Mouse (Mus musculus) limb, embryonic 15.5 days (tissue): Measurements from ENCODE around the gene Adcy7. TPM values are rescaled to one million over a fixed set of nuclear protein-coding genes. Genes with fewer than 3 reads are reported as not detected.

Source experiments
- ATAC-seq: fragments of 200-750 bp; cut with Nextera tagmentation; 2 replicates; pipeline ENCODE4 v1.8.0; 2017; ENCODE audit warnings: low read depth, moderate TSS enrichment; ENCODE audit not compliant: insufficient number of reproducible peaks, low FRiP score, low TSS enrichment
- H3K27ac ChIP-seq: fragments of 300-500 bp; sonication (generic); 2 replicates; pipeline ENCODE4 v1.5.1; 2015; ENCODE audit warnings: moderate library complexity, mild to moderate bottlenecking, inconsistent platforms
- H3K27me3 ChIP-seq: fragments of 300-500 bp; sonication (generic); 2 replicates; pipeline ENCODE4 v1.6.1; 2015; ENCODE audit warnings: inconsistent platforms
- H3K36me3 ChIP-seq: fragments of 300-500 bp; sonication (generic); 2 replicates; pipeline ENCODE4 v1.6.1; 2015; ENCODE audit warnings: inconsistent platforms
- H3K4me1 ChIP-seq: fragments of 300-500 bp; sonication (generic); 2 replicates; pipeline ENCODE4 v1.6.1; 2015; ENCODE audit warnings: inconsistent platforms
- H3K4me2 ChIP-seq: fragments of 300-500 bp; sonication (generic); 2 replicates; pipeline ENCODE4 v1.6.1; 2015; ENCODE audit warnings: mild to moderate bottlenecking, inconsistent platforms
- H3K4me3 ChIP-seq: fragments of 300-500 bp; sonication (generic); 2 replicates; pipeline ENCODE4 v1.5.1; 2015; ENCODE audit warnings: mild to moderate bottlenecking, inconsistent platforms
- H3K9ac ChIP-seq: fragments of 300-500 bp; sonication (generic); 2 replicates; pipeline ENCODE4 v1.6.1; 2015; ENCODE audit warnings: inconsistent platforms
- H3K9me3 ChIP-seq: fragments of 300-500 bp; sonication (generic); 2 replicates; pipeline ENCODE4 v1.6.1; 2016; ENCODE audit warnings: inconsistent platforms
- WGBS: fragments of 180-500 bp; shearing (Covaris S2); methylation state at CpG from one replicate; pipeline ENCODE4 v1.1.7; 2015; 5-methylcytosine and 5-hydroxymethylcytosine counted together
- polyA plus RNA-seq: library from polyadenylated mRNA; unstranded; fragments of >200 nt; fragmentation: Nextera tagmentation; extraction: Ambion mirVana; gene quantifications from 2 replicates; pipeline ENCODE4 v1.2.1, GENCODE M21; 2015

Gene Adcy7
- polyA plus RNA-seq, 1 experiment from 2014 or later = 7.3 TPM

DNA sequence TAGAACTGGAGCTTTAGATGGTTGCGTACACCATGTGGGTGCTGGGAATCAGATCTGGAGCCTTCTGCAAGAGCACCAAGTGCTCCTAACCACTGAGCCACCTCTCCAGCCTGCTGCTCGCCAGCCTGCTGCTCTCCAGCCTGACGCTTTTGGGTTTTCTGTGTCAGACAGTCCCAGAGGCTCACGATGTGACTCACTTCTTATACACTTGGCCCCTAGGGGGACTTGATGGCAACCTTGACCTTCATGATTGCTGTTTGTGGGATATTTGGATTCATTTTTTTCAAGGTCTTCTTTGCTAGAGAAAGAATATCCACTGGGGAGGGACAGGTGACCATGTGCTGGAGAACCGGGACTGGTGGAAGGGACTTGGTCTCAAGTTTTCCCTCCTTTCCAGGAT lies 49.2 kb downstream of the Adcy7 start:
- ATAC-seq = no peak
- Histone ChIP-seq H3K9ac (no peak overlapping the region), H3K9me3 (no peaks in the 10 kb centered on the region), H3K4me3 (no peak overlapping the region), H3K27ac (no peak overlapping the region), H3K36me3 (peaks cover 18% of the 10 kb centered on the region), H3K4me2 (no peak overlapping the region), H3K4me1 (peaks cover 16% of the 10 kb centered on the region), H3K27me3 (no peaks in the 10 kb centered on the region)
- 88% methylated on average over 5 of the region's 5 CpGs for WGBS

- no peak overlapping the region for H3K9ac ChIP-seq
- H3K4me3 ChIP-seq = no peak overlapping the region
- no peaks in the 10 kb centered on the region for H3K27me3 ChIP-seq
- H3K4me2 ChIP-seq = no peak overlapping the region
- no peak overlapping the region for H3K27ac ChIP-seq
- no peaks in the 10 kb centered on the region for H3K9me3 ChIP-seq
- no peaks in the 10 kb centered on the region for H3K4me1 ChIP-seq
- WGBS = 88% methylated on average over 5 of the region's 5 CpGs
- peaks cover 38% of the 10 kb centered on the region for H3K36me3 ChIP-seq
- no peak for ATAC-seq
Observed at GRCm38 (mm10) chr8:88323523-88323922, 51.3 kb downstream of the Adcy7 start.

DNA sequence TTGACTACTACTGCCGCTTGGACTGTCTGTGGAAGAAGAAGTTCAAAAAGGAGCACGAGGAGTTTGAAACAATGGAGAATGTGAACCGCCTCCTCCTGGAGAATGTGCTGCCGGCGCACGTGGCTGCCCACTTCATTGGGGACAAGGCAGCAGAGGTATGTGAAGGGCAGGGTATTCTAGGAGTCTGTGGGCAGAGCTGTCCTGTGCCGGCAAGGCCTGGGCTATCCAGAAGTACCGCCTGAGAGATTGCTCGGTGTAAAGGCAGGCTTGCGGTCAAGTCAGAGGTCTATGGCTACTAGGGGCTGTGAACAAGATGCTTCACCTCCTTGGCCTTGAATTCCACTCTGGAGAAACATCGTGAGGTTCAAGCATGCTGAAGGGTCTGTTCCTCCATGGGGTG lies 52.6 kb downstream of the Adcy7 start:
- Histone ChIP-seq H3K4me3 (no peak overlapping the region), H3K9me3 (no peaks in the 10 kb centered on the region), H3K27ac (no peak overlapping the region), H3K9ac (no peak overlapping the region), H3K4me2 (no peak overlapping the region), H3K4me1 (no peaks in the 10 kb centered on the region), H3K36me3 (peaks cover 50% of the 10 kb centered on the region), H3K27me3 (no peaks in the 10 kb centered on the region)
- 84% methylated on average over 11 of the region's 11 CpGs for WGBS
- ATAC-seq = no peak

- 33% methylated on average over 5 of the region's 5 CpGs for WGBS
- H3K4me3 ChIP-seq = no peak overlapping the region
- H3K36me3 ChIP-seq = peaks cover 55% of the 10 kb centered on the region
- H3K27me3 ChIP-seq = no peaks in the 10 kb centered on the region
- no peak for ATAC-seq
- H3K9ac ChIP-seq = no peak overlapping the region
- H3K27ac ChIP-seq = no peak overlapping the region
- no peaks in the 10 kb centered on the region for H3K4me1 ChIP-seq
- no peak overlapping the region for H3K4me2 ChIP-seq
- H3K9me3 ChIP-seq = no peaks in the 10 kb centered on the region
Observed at GRCm38 (mm10) chr8:88325251-88325650, 53.0 kb downstream of the Adcy7 start.

- WGBS = 88% methylated on average over 5 of the region's 5 CpGs
- no peak for ATAC-seq
- Histone ChIP-seq H3K4me3 (no peak overlapping the region), H3K4me1 (no peaks in the 10 kb centered on the region), H3K9me3 (no peaks in the 10 kb centered on the region), H3K9ac (no peak overlapping the region), H3K36me3 (peaks cover 58% of the 10 kb centered on the region), H3K4me2 (no peak overlapping the region), H3K27ac (no peak overlapping the region), H3K27me3 (no peaks in the 10 kb centered on the region)
Observed at GRCm38 (mm10) chr8:88325795-88326194, 53.6 kb downstream of the Adcy7 start.

DNA sequence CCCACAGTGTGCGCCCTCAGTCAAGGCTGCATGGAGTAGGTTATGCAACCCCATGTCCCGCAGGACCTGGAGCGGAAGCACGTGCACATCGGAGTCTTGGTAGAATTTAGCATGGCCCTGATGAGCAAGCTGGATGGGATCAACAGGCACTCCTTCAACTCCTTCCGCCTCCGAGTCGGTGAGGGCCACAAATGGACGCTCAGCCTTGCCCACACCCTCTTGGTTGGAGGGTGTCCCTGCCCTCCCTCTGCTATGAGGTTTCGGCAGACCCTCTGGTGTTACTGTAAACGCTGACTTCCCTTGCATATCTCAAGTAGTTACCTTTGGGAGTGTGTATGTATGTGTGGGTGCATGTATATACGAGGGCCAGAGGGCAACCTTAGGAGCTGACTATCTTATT lies 54.1 kb downstream of the Adcy7 start:
- H3K9ac ChIP-seq = no peak overlapping the region
- H3K36me3 ChIP-seq = peaks cover 62% of the 10 kb centered on the region
- no peak for ATAC-seq
- H3K9me3 ChIP-seq = no peaks in the 10 kb centered on the region
- no peak overlapping the region for H3K4me3 ChIP-seq
- H3K4me1 ChIP-seq = no peaks in the 10 kb centered on the region
- 95% methylated on average over 12 of the region's 12 CpGs for WGBS
- H3K4me2 ChIP-seq = no peak overlapping the region
- no peak overlapping the region for H3K27ac ChIP-seq
- H3K27me3 ChIP-seq = no peaks in the 10 kb centered on the region

- H3K4me1 ChIP-seq = no peaks in the 10 kb centered on the region
- H3K27ac ChIP-seq = no peak overlapping the region
- no peak for ATAC-seq
- no peak overlapping the region for H3K4me3 ChIP-seq
- H3K4me2 ChIP-seq = no peak overlapping the region
- H3K36me3 ChIP-seq = peaks cover 83% of the 10 kb centered on the region
- no peak overlapping the region for H3K9ac ChIP-seq
- no peaks in the 10 kb centered on the region for H3K27me3 ChIP-seq
- WGBS = 84% methylated on average over 6 of the region's 6 CpGs
- H3K9me3 ChIP-seq = no peaks in the 10 kb centered on the region
Observed at GRCm38 (mm10) chr8:88328689-88329088, 56.5 kb downstream of the Adcy7 start.

DNA sequence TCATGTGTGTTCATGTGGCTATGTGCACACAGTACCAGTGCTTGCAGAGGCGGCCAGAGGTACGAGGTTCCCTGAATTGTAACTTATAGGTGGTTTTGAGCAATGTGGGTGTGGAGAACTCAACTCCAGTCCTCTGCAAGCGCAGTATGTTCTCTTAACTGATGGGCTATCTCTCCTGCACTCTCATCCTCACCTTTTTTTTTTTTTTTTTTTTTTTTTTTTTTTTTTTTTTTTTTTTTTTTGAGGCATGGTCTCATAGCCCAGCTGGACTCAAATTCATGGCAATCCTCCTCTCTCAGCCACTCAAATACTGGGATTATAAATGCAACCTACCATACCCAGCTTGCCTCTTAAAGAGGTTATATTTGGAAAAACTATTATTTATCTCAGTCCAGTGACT lies 58.6 kb downstream of the Adcy7 start:
- Histone ChIP-seq H3K27me3 (no peaks in the 10 kb centered on the region), H3K9ac (no peak overlapping the region), H3K27ac (no peak overlapping the region), H3K4me1 (no peaks in the 10 kb centered on the region), H3K4me3 (no peak overlapping the region), H3K36me3 (peaks cover 91% of the 10 kb centered on the region), H3K9me3 (no peaks in the 10 kb centered on the region), H3K4me2 (no peak overlapping the region)
- 83% methylated on average over 3 of the region's 3 CpGs for WGBS
- no peak for ATAC-seq

- peaks cover 76% of the 10 kb centered on the region for H3K36me3 ChIP-seq
- H3K9ac ChIP-seq = no peak overlapping the region
- 82% methylated on average over 2 of the region's 2 CpGs for WGBS
- no peaks in the 10 kb centered on the region for H3K4me1 ChIP-seq
- no peaks in the 10 kb centered on the region for H3K27me3 ChIP-seq
- no peaks in the 10 kb centered on the region for H3K9me3 ChIP-seq
- H3K4me3 ChIP-seq = no peak overlapping the region
- no peak overlapping the region for H3K27ac ChIP-seq
- H3K4me2 ChIP-seq = no peak overlapping the region
- no peak for ATAC-seq
Observed at GRCm38 (mm10) chr8:88334384-88334783, 62.2 kb downstream of the Adcy7 start.

DNA sequence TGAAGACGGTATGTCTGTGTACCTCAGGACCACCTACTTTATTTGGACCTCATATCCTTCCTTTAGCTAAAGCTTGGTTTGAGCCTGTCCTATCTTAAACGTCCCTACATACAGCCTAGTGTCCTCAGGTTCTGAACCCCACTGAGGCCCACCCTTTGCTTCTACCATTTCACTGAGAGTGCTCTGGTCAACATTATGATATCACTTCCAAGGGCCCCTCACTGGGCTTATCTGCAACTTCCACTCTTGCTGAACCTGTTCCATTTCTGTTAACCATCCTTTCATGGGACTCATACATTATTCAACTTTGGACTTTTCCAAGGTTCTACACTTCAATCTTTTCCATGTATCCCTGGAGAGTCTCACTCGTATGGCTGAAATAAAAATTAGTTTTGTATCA lies 62.8 kb downstream of the Adcy7 start:
- Histone ChIP-seq H3K4me3 (no peak overlapping the region), H3K4me1 (no peaks in the 10 kb centered on the region), H3K27ac (no peak overlapping the region), H3K9me3 (no peaks in the 10 kb centered on the region), H3K9ac (no peak overlapping the region), H3K36me3 (peaks cover 76% of the 10 kb centered on the region), H3K27me3 (no peaks in the 10 kb centered on the region), H3K4me2 (no peak overlapping the region)
- WGBS = 85% methylated on average over 3 of the region's 3 CpGs
- ATAC-seq = no peak

DNA sequence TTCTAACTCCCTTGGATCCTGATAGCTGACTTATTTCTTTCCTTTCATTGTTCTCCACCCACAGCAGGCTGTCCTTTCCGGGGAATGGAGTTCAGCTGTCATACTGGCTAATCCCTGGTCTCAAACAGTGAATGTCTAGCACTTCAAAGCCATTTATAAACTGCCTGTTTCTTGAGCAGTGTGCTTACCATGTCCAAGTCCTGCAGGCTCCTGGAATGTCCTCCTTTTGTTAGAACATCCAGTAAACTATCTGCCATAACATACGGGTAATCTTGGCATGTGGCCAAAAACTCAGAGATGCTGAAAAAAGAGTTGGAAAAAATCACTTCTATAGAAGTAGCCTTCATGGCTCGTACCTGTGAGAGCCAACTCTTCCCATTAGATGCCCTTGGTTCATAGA lies 67.0 kb downstream of the Adcy7 start:
- WGBS = 53% methylated on average over 3 of the region's 3 CpGs
- peaks cover 73% of the 10 kb centered on the region for H3K36me3 ChIP-seq
- no peaks in the 10 kb centered on the region for H3K4me1 ChIP-seq
- ATAC-seq = no peak
- no peaks in the 10 kb centered on the region for H3K9me3 ChIP-seq
- H3K27me3 ChIP-seq = no peaks in the 10 kb centered on the region
- H3K9ac ChIP-seq = no peak overlapping the region
- no peak overlapping the region for H3K4me3 ChIP-seq
- H3K27ac ChIP-seq = no peak overlapping the region
- H3K4me2 ChIP-seq = no peak overlapping the region

- Histone ChIP-seq H3K4me3 (no peak overlapping the region), H3K36me3 (peaks cover 73% of the 10 kb centered on the region), H3K27ac (no peak overlapping the region), H3K4me1 (no peaks in the 10 kb centered on the region), H3K9me3 (no peaks in the 10 kb centered on the region), H3K27me3 (no peaks in the 10 kb centered on the region), H3K9ac (no peak overlapping the region), H3K4me2 (no peak overlapping the region)
- 83% methylated on average over 2 of the region's 2 CpGs for WGBS
- ATAC-seq = no peak
Observed at GRCm38 (mm10) chr8:88339887-88340695, 67.9 kb downstream of the Adcy7 start.

GRCm38 (mm10) chr8:88342026-88342425 lies 69.8 kb downstream of the Adcy7 start:
- Histone ChIP-seq H3K27ac (no peak overlapping the region), H3K4me3 (no peak overlapping the region), H3K9me3 (no peaks in the 10 kb centered on the region), H3K4me1 (no peaks in the 10 kb centered on the region), H3K27me3 (no peaks in the 10 kb centered on the region), H3K4me2 (no peak overlapping the region), H3K36me3 (peaks cover 75% of the 10 kb centered on the region), H3K9ac (no peak overlapping the region)
- 81% methylated on average over 4 of the region's 4 CpGs for WGBS
- ATAC-seq = no peak
